Mouse (Mus musculus): Measurements from ENCODE around the gene Ano4. TPM values are rescaled to one million over a fixed set of nuclear protein-coding genes. Genes with fewer than 3 reads are reported as not detected.
"Not testable (repeated sequence)": the region's sequence is repeated elsewhere in the genome, so short reads cannot be mapped to it uniquely, and the experiment has no call there.

Ano4 gene
- polyA plus RNA-seq, 1 experiment from 2014 or later, result 1.5 TPM

GRCm38 (mm10) chr10:89092350-89093040 lies 252.1 kb downstream of the Ano4 start:
- 44% methylated on average over 9 of the region's 9 CpGs for WGBS

GRCm38 (mm10) chr10:89077447-89077846 lies 267.1 kb downstream of the Ano4 start:
- DNase-seq (ENCODE audit: low spot score), result no peak
- no peak overlapping the region for H3K9ac ChIP-seq (ENCODE audit: low read depth, low read length)
- H3K27me3 ChIP-seq (replicated peaks; ENCODE audit: control insufficient read depth, insufficient read depth, low read length), result no peaks in the 10 kb centered on the region
- no peaks in the 10 kb centered on the region for H3K36me3 ChIP-seq (ENCODE audit: control insufficient read depth, insufficient read depth, low read length)
- no peak for ATAC-seq (replicated peaks; ENCODE audit: low FRiP score)
- H3K4me2 ChIP-seq, result no peak overlapping the region
- 80% methylated on average over 5 of the region's 5 CpGs for WGBS
- H3K9me3 ChIP-seq (ENCODE audit: control insufficient read depth, low read length), result no peaks in the 10 kb centered on the region
- H3K4me3 ChIP-seq (ENCODE audit: low read depth, low read length), result no peak overlapping the region
- no peak overlapping the region for H3K27ac ChIP-seq (ENCODE audit: low read depth, low read length)
- no peaks in the 10 kb centered on the region for H3K4me1 ChIP-seq (replicated peaks; ENCODE audit: control insufficient read depth, insufficient read depth, low read length)

More at GRCm38 (mm10) chr10:89092350-89093040, 252.1 kb downstream of the Ano4 start:
- no peaks in the 10 kb centered on the region for H3K36me3 ChIP-seq (ENCODE audit: control insufficient read depth, insufficient read depth, low read length)
- no peak overlapping the region for H3K4me3 ChIP-seq (ENCODE audit: low read depth, low read length)
- no peaks in the 10 kb centered on the region for H3K9me3 ChIP-seq (ENCODE audit: control insufficient read depth, low read length)
- peak; percentile 36 for DNase-seq (ENCODE audit: low spot score)
- peak overlapping the region; percentile 77 for H3K27ac ChIP-seq (ENCODE audit: low read depth, low read length)
- H3K4me1 ChIP-seq (replicated peaks; ENCODE audit: control insufficient read depth, insufficient read depth, low read length), result no peaks in the 10 kb centered on the region
- peak; percentile 97 for ATAC-seq (replicated peaks; ENCODE audit: low FRiP score)
- H3K9ac ChIP-seq (ENCODE audit: low read depth, low read length), result no peak overlapping the region
- no peaks in the 10 kb centered on the region for H3K27me3 ChIP-seq (replicated peaks; ENCODE audit: control insufficient read depth, insufficient read depth, low read length)
- H3K4me2 ChIP-seq, result peak overlapping the region; percentile 3; the same call in 1 of the 2 replicates

- no peaks in the 10 kb centered on the region for H3K27me3 ChIP-seq (replicated peaks; ENCODE audit: control insufficient read depth, insufficient read depth, low read length)
- H3K4me1 ChIP-seq (replicated peaks; ENCODE audit: control insufficient read depth, insufficient read depth, low read length), result no peaks in the 10 kb centered on the region
- ATAC-seq (replicated peaks; ENCODE audit: low FRiP score) (no peak), DNase-seq (ENCODE audit: low spot score) (no peak)
- H3K36me3 ChIP-seq (ENCODE audit: control insufficient read depth, insufficient read depth, low read length), result no peaks in the 10 kb centered on the region
- H3K27ac ChIP-seq (ENCODE audit: low read depth, low read length), result no peak overlapping the region
- no peak overlapping the region for H3K4me3 ChIP-seq (ENCODE audit: low read depth, low read length)
- no peak overlapping the region for H3K9ac ChIP-seq (ENCODE audit: low read depth, low read length)
- WGBS, result 82% methylated on average over 3 of the region's 3 CpGs
- no peaks in the 10 kb centered on the region for H3K9me3 ChIP-seq (ENCODE audit: control insufficient read depth, low read length)
- no peak overlapping the region for H3K4me2 ChIP-seq
Measured at GRCm38 (mm10) chr10:89055891-89056290, 288.7 kb downstream of the Ano4 start.

- H3K9me3 ChIP-seq (ENCODE audit: control insufficient read depth, low read length), result not testable (repeated sequence)
Measured at GRCm38 (mm10) chr10:89044921-89045320, 299.6 kb downstream of the Ano4 start.

GRCm38 (mm10) chr10:89044166-89044565 lies 300.4 kb downstream of the Ano4 start:
- no peaks in the 10 kb centered on the region for H3K9me3 ChIP-seq (ENCODE audit: control insufficient read depth, low read length)
- no peaks in the 10 kb centered on the region for H3K36me3 ChIP-seq (ENCODE audit: control insufficient read depth, insufficient read depth, low read length)
- H3K27ac ChIP-seq (ENCODE audit: low read depth, low read length), result no peak overlapping the region
- ATAC-seq (replicated peaks; ENCODE audit: low FRiP score) (no peak), DNase-seq (ENCODE audit: low spot score) (no peak)
- no peak overlapping the region for H3K4me2 ChIP-seq
- H3K27me3 ChIP-seq (replicated peaks; ENCODE audit: control insufficient read depth, insufficient read depth, low read length), result no peaks in the 10 kb centered on the region
- WGBS, result 87% methylated on average over 1 of the region's 1 CpGs
- no peak overlapping the region for H3K9ac ChIP-seq (ENCODE audit: low read depth, low read length)
- no peak overlapping the region for H3K4me3 ChIP-seq (ENCODE audit: low read depth, low read length)
- no peaks in the 10 kb centered on the region for H3K4me1 ChIP-seq (replicated peaks; ENCODE audit: control insufficient read depth, insufficient read depth, low read length)

More at GRCm38 (mm10) chr10:89044921-89045320, 299.6 kb downstream of the Ano4 start:
- ATAC-seq (replicated peaks; ENCODE audit: low FRiP score); H3K4me2 ChIP-seq; H3K27me3 ChIP-seq (replicated peaks; ENCODE audit: control insufficient read depth, insufficient read depth, low read length); H3K36me3 ChIP-seq (ENCODE audit: control insufficient read depth, insufficient read depth, low read length); H3K4me3 ChIP-seq (ENCODE audit: low read depth, low read length); H3K27ac ChIP-seq (ENCODE audit: low read depth, low read length); DNase-seq (ENCODE audit: low spot score); H3K9ac ChIP-seq (ENCODE audit: low read depth, low read length); H3K4me1 ChIP-seq (replicated peaks; ENCODE audit: control insufficient read depth, insufficient read depth, low read length): not testable (repeated sequence)
- 88% methylated on average over 12 of the region's 12 CpGs for whole genome bisulfite sequencing

GRCm38 (mm10) chr10:89018926-89019325 lies 325.6 kb downstream of the Ano4 start:
- Histone ChIP-seq H3K9me3 (ENCODE audit: control insufficient read depth, low read length) (no peaks in the 10 kb centered on the region), H3K4me3 (ENCODE audit: low read depth, low read length) (no peak overlapping the region), H3K4me2 (no peak overlapping the region), H3K36me3 (ENCODE audit: control insufficient read depth, insufficient read depth, low read length) (no peaks in the 10 kb centered on the region), H3K4me1 (replicated peaks; ENCODE audit: control insufficient read depth, insufficient read depth, low read length) (no peaks in the 10 kb centered on the region), H3K27ac (ENCODE audit: low read depth, low read length) (no peak overlapping the region), H3K27me3 (replicated peaks; ENCODE audit: control insufficient read depth, insufficient read depth, low read length) (no peaks in the 10 kb centered on the region), H3K9ac (ENCODE audit: low read depth, low read length) (no peak overlapping the region)
- DNase-seq (ENCODE audit: low spot score), result no peak
- 61% methylated on average over 5 of the region's 5 CpGs for WGBS
- no peak for ATAC-seq (replicated peaks; ENCODE audit: low FRiP score)

GRCm38 (mm10) chr10:89008303-89008702 lies 336.3 kb downstream of the Ano4 start:
- Histone ChIP-seq H3K4me1 (replicated peaks; ENCODE audit: control insufficient read depth, insufficient read depth, low read length) (no peaks in the 10 kb centered on the region), H3K27me3 (replicated peaks; ENCODE audit: control insufficient read depth, insufficient read depth, low read length) (no peaks in the 10 kb centered on the region), H3K9me3 (ENCODE audit: control insufficient read depth, low read length) (no peaks in the 10 kb centered on the region), H3K36me3 (ENCODE audit: control insufficient read depth, insufficient read depth, low read length) (no peaks in the 10 kb centered on the region), H3K4me2 (no peak overlapping the region), H3K9ac (ENCODE audit: low read depth, low read length) (no peak overlapping the region), H3K27ac (ENCODE audit: low read depth, low read length) (no peak overlapping the region), H3K4me3 (ENCODE audit: low read depth, low read length) (no peak overlapping the region)
- 80% methylated on average over 1 of the region's 1 CpGs for WGBS
- ATAC-seq (replicated peaks; ENCODE audit: low FRiP score), result no peak
- DNase-seq (ENCODE audit: low spot score), result no peak

- Histone ChIP-seq H3K9me3 (ENCODE audit: control insufficient read depth, low read length) (no peaks in the 10 kb centered on the region), H3K27me3 (replicated peaks; ENCODE audit: control insufficient read depth, insufficient read depth, low read length) (no peaks in the 10 kb centered on the region), H3K4me2 (no peak overlapping the region), H3K27ac (ENCODE audit: low read depth, low read length) (no peak overlapping the region), H3K9ac (ENCODE audit: low read depth, low read length) (no peak overlapping the region), H3K4me3 (ENCODE audit: low read depth, low read length) (no peak overlapping the region), H3K4me1 (replicated peaks; ENCODE audit: control insufficient read depth, insufficient read depth, low read length) (no peaks in the 10 kb centered on the region), H3K36me3 (ENCODE audit: control insufficient read depth, insufficient read depth, low read length) (no peaks in the 10 kb centered on the region)
- WGBS, result 86% methylated on average over 3 of the region's 3 CpGs
- no peak for ATAC-seq (replicated peaks; ENCODE audit: low FRiP score)
- no peak for DNase-seq (ENCODE audit: low spot score)
Measured at GRCm38 (mm10) chr10:89004518-89004917, 340.0 kb downstream of the Ano4 start.

GRCm38 (mm10) chr10:88986925-88987324 lies 357.6 kb downstream of the Ano4 start:
- Histone ChIP-seq H3K27ac (ENCODE audit: low read depth, low read length) (no peak overlapping the region), H3K4me3 (ENCODE audit: low read depth, low read length) (no peak overlapping the region), H3K9me3 (ENCODE audit: control insufficient read depth, low read length) (no peaks in the 10 kb centered on the region), H3K36me3 (ENCODE audit: control insufficient read depth, insufficient read depth, low read length) (no peaks in the 10 kb centered on the region), H3K27me3 (replicated peaks; ENCODE audit: control insufficient read depth, insufficient read depth, low read length) (no peaks in the 10 kb centered on the region), H3K4me1 (replicated peaks; ENCODE audit: control insufficient read depth, insufficient read depth, low read length) (no peaks in the 10 kb centered on the region), H3K9ac (ENCODE audit: low read depth, low read length) (no peak overlapping the region), H3K4me2 (no peak overlapping the region)
- ATAC-seq (replicated peaks; ENCODE audit: low FRiP score) (no peak), DNase-seq (ENCODE audit: low spot score) (no peak)
- 74% methylated on average over 6 of the region's 6 CpGs for WGBS
